In the genomic region with DNA sequence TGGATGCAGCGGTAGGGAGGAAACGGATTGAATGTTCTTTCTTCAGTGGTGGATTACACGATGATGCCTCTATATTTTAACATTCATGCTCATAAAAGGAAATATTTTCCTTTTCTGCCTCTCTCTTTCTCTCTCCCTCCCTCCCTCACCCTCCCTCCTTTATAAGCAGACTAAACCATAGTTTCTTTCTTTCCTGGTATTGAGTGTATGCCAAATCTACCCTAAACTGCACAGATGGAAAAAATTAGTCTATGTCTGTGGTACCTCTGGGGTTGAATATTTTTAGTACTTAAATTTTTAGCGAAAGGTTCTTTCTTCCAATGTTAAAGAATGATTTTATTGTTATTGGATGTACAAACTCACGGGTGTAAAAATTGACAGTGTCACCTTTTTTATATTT, we compare ENCODE assay signal across 30 mouse cellular contexts. TPM values are rescaled to one million over a fixed set of nuclear protein-coding genes. Genes with fewer than 3 reads are reported as not detected.
DNase-seq lines count a peak whose midpoint lies in the region; ATAC-seq and TF ChIP-seq lines count a peak whose summit lies in the region.
"Had no signal": no experiment of that assay in that cellular context is flagged by ENCODE, and none has a peak within 500 bp of the region (broad histone marks: within the 10 kb centered on the region; RNA-seq: fewer than 3 reads in every experiment).

No protein-coding gene starts in this region.

- no peaks in the 10 kb centered on the region for H3K27me3 ChIP-seq in embryonic facial prominence, embryonic 11.5 days (ENCODE audit: control insufficient read depth, insufficient read depth, low read length)
- H3K27me3 ChIP-seq in embryonic facial prominence, embryonic 10.5 days (replicated peaks; ENCODE audit: low read depth, poor library complexity, severe bottlenecking), result no peaks in the 10 kb centered on the region
- no peaks in the 10 kb centered on the region for H3K27me3 ChIP-seq in myocyte (ENCODE audit: control insufficient read depth, insufficient read depth, insufficient read length)
- no peaks in the 10 kb centered on the region for H3K27me3 ChIP-seq in midbrain, embryonic 14.5 days (ENCODE audit: control insufficient read depth, insufficient read depth, low read length)
- H3K27me3 ChIP-seq: embryonic facial prominence, embryonic 15.5 days; forebrain, embryonic 13.5 days; heart, embryonic 13.5 days had no signal

- no peak for TF ChIP-seq CTCF in embryonic fibroblast, embryonic 13.5 days (IDR thresholded peaks at IDR 0.05; ENCODE audit: borderline replicate concordance, insufficient read depth, low read length)

- ATAC-seq in embryonic facial prominence, embryonic 11.5 days (replicated peaks; ENCODE audit: insufficient number of reproducible peaks, low FRiP score, low TSS enrichment, low read depth), result no peak
- ATAC-seq in midbrain, embryonic 14.5 days (ENCODE audit: low FRiP score, low TSS enrichment), result no peak
- ATAC-seq: forebrain, embryonic 13.5 days; forebrain, embryonic 16.5 days; hindbrain, postnatal 0 days; inflammation-experienced regulatory T-cells, adult 6 months; intestine, embryonic 16.5 days had no signal

- no peak for TF ChIP-seq POLR2A in embryonic fibroblast, embryonic 13.5 days (IDR thresholded peaks at IDR 0.05; ENCODE audit: low read depth, low read length)
- no peak for TF ChIP-seq POLR2A in myocyte (IDR thresholded peaks at IDR 0.05; ENCODE audit: insufficient read length, low read depth)

- 64% methylated on average over 5 of the region's 5 CpGs for WGBS in embryonic facial prominence, embryonic 11.5 days
- WGBS in embryonic facial prominence, embryonic 10.5 days, result 78% methylated on average over 5 of the region's 5 CpGs
- WGBS in midbrain, embryonic 14.5 days, result 93% methylated on average over 5 of the region's 5 CpGs

- H3K4me2 ChIP-seq in embryonic facial prominence, embryonic 11.5 days (ENCODE audit: low read depth, low read length), result no peak overlapping the region
- peak overlapping the region; percentile 27 for H3K4me2 ChIP-seq in myocyte (ENCODE audit: low read depth)
- no peak overlapping the region for H3K4me2 ChIP-seq in midbrain, embryonic 14.5 days (ENCODE audit: low read length)
- H3K4me2 ChIP-seq: embryonic facial prominence, embryonic 15.5 days; forebrain, embryonic 13.5 days; heart, embryonic 13.5 days; hindbrain, embryonic 14.5 days had no signal

- H3K4me3 ChIP-seq in embryonic facial prominence, embryonic 11.5 days (ENCODE audit: low read depth, low read length), result no peak overlapping the region
- no peak overlapping the region for H3K4me3 ChIP-seq in embryonic facial prominence, embryonic 10.5 days
- no peak overlapping the region for H3K4me3 ChIP-seq in embryonic fibroblast, embryonic 13.5 days (ENCODE audit: insufficient read depth, low read length)
- H3K4me3 ChIP-seq in myocyte, result no peak overlapping the region
- no peak overlapping the region for H3K4me3 ChIP-seq in midbrain, embryonic 14.5 days (replicated peaks; ENCODE audit: low read depth, low read length)
- H3K4me3 ChIP-seq: embryonic facial prominence, embryonic 15.5 days; erythroblast, embryonic 14.5 days; forebrain, embryonic 13.5 days; gastrocnemius, adult 2 months; heart, embryonic 13.5 days had no signal

- no peaks in the 10 kb centered on the region for H3K9me3 ChIP-seq in embryonic facial prominence, embryonic 11.5 days (replicated peaks; ENCODE audit: control insufficient read depth, low read length)
- H3K9me3 ChIP-seq in embryonic facial prominence, embryonic 10.5 days, result no peaks in the 10 kb centered on the region
- H3K9me3 ChIP-seq in midbrain, embryonic 14.5 days (ENCODE audit: control insufficient read depth, low read length), result no peaks in the 10 kb centered on the region
- H3K9me3 ChIP-seq: embryonic facial prominence, embryonic 15.5 days; forebrain, embryonic 13.5 days; heart, embryonic 13.5 days had no signal

- DNase-seq in embryonic facial prominence, embryonic 11.5 days (ENCODE audit: low spot score), result peak; percentile 29
- no peak for DNase-seq in embryonic facial prominence, embryonic 10.5 days (ENCODE audit: low spot score)
- DNase-seq in NIH3T3 (ENCODE audit: low read depth), result peak; percentile 68
- DNase-seq in midbrain, embryonic 14.5 days, result no peak
- DNase-seq in frontal cortex, postnatal 14 days (ENCODE audit: low spot score in 2 of 2), result no peak
- no peak for DNase-seq in kidney, postnatal 4 days
- DNase-seq: adrenal gland, postnatal 10 days; adrenal gland, postnatal 36 days; B cell, adult 2 months; cerebellum, adult 18-20 months; cerebellum, adult 9-10 months; cerebellum, postnatal 14 days; gastrocnemius, adult 2 months; gastrocnemius, postnatal 14 days; heart, postnatal 14 days; heart, postnatal 4 days had no signal

- no peak overlapping the region for H3K27ac ChIP-seq in embryonic facial prominence, embryonic 11.5 days (replicated peaks; ENCODE audit: low read depth, low read length)
- no peak overlapping the region for H3K27ac ChIP-seq in embryonic facial prominence, embryonic 10.5 days (replicated peaks)
- peak overlapping the region; percentile 59; the same call in 1 of the 2 replicates for H3K27ac ChIP-seq in embryonic fibroblast, embryonic 13.5 days (ENCODE audit: insufficient read depth, low read length)
- no peak overlapping the region for H3K27ac ChIP-seq in midbrain, embryonic 14.5 days (replicated peaks; ENCODE audit: low read depth, low read length)
- H3K27ac ChIP-seq: forebrain, embryonic 13.5 days; gastrocnemius, adult 2 months; hindbrain, embryonic 14.5 days; hindbrain, postnatal 0 days had no signal

- H3K79me2 ChIP-seq in myocyte (ENCODE audit: control insufficient read depth, insufficient read depth), result no peaks in the 10 kb centered on the region

- H3K4me1 ChIP-seq in embryonic facial prominence, embryonic 11.5 days (ENCODE audit: control insufficient read depth, insufficient read depth, low read length), result no peaks in the 10 kb centered on the region
- H3K4me1 ChIP-seq in embryonic facial prominence, embryonic 10.5 days, result peaks cover 13% of the 10 kb centered on the region
- peaks cover 2% of the 10 kb centered on the region; the same call in 1 of the 2 replicates for H3K4me1 ChIP-seq in embryonic fibroblast, embryonic 13.5 days (ENCODE audit: control insufficient read depth, insufficient read depth, low read length)
- 0 out of 2 replicates have a peak, but pooled peaks cover 4% of the 10 kb centered on the region for H3K4me1 ChIP-seq in midbrain, embryonic 14.5 days (ENCODE audit: control insufficient read depth, insufficient read depth, low read length)
- H3K4me1 ChIP-seq: embryonic facial prominence, embryonic 15.5 days; forebrain, embryonic 13.5 days had no signal

- H3K36me3 ChIP-seq in embryonic facial prominence, embryonic 11.5 days (replicated peaks; ENCODE audit: control insufficient read depth, insufficient read depth, low read depth, low read length), result no peaks in the 10 kb centered on the region
- H3K36me3 ChIP-seq in embryonic facial prominence, embryonic 10.5 days (replicated peaks), result peaks cover 25% of the 10 kb centered on the region
- no peaks in the 10 kb centered on the region for H3K36me3 ChIP-seq in myocyte (ENCODE audit: control insufficient read depth, insufficient read depth)
- no peaks in the 10 kb centered on the region for H3K36me3 ChIP-seq in midbrain, embryonic 14.5 days (ENCODE audit: control insufficient read depth, insufficient read depth, low read length)
- H3K36me3 ChIP-seq: embryonic facial prominence, embryonic 15.5 days had no signal

- no peak overlapping the region for H3ac ChIP-seq in myocyte (ENCODE audit: control insufficient read depth, insufficient read length)

- no peak overlapping the region for H3K9ac ChIP-seq in embryonic facial prominence, embryonic 11.5 days (replicated peaks; ENCODE audit: low read length)
- H3K9ac ChIP-seq in midbrain, embryonic 14.5 days (replicated peaks; ENCODE audit: low read length), result no peak overlapping the region
- H3K9ac ChIP-seq: embryonic facial prominence, embryonic 15.5 days; forebrain, embryonic 13.5 days; heart, embryonic 13.5 days; hindbrain, embryonic 14.5 days had no signal

TF ChIP-seq in myocyte, 11 proteins besides CTCF, POLR2A, EP300 and RAD21 (continues in another document):
- TF ChIP-seq TCF3 (IDR thresholded peaks at IDR 0.05; ENCODE audit: insufficient read length, low read depth) (no peak), E2F4 (IDR thresholded peaks at IDR 0.05; ENCODE audit: insufficient read depth) (no peak), POLR2AphosphoS2 (IDR thresholded peaks at IDR 0.05; ENCODE audit: insufficient read length, low read depth) (no peak), SRF (IDR thresholded peaks at IDR 0.05; ENCODE audit: control insufficient read depth, insufficient read length, low read depth) (no peak), MYOG (IDR thresholded peaks at IDR 0.05; ENCODE audit: control insufficient read depth in 1 of 3, insufficient read depth in 1 of 3, insufficient read length in 2 of 3, low read depth in 2 of 3) (no peak), CEBPB (IDR thresholded peaks at IDR 0.05; ENCODE audit: insufficient read depth, poor library complexity, severe bottlenecking) (no peak), MYOD1 (IDR thresholded peaks at IDR 0.05; ENCODE audit: control insufficient read depth in 1 of 3, insufficient read length in 2 of 3, low read depth in 2 of 3) (no peak)

RNA-seq across cellular contexts. Expression of a gene that starts 14.2 kb away (rescaled TPM):
- 4.1 and 5.1 TPM in 2 replicates for polyA plus RNA-seq in embryonic facial prominence, embryonic 11.5 days (2014; fragmentation: Nextera tagmentation; extraction: Ambion mirVana)
- 4.1 and 4.3 TPM in 2 replicates for polyA plus RNA-seq in embryonic facial prominence, embryonic 10.5 days (2016; fragmentation: Nextera tagmentation; extraction: Ambion mirVana)
- 1.8 and 2.3 TPM in 2 replicates for polyA plus RNA-seq in embryonic fibroblast, embryonic 13.5 days (2011; ENCODE audit: insufficient read length, low read depth, missing spikeins)
- 1.9 TPM for polyA plus RNA-seq in myocyte (2012; fragmentation: generic; extraction: Trizol)
- polyA plus RNA-seq in midbrain, embryonic 14.5 days (2014; fragmentation: Nextera tagmentation; extraction: Ambion mirVana), result 1.4 and 1.8 TPM in 2 replicates

RNA-seq across cellular contexts. Expression of a gene that starts 14.8 kb away (rescaled TPM):
- polyA plus RNA-seq in embryonic facial prominence, embryonic 11.5 days (2014; fragmentation: Nextera tagmentation; extraction: Ambion mirVana), result 14.0 and 14.6 TPM in 2 replicates
- 17.5 TPM in 2 replicates for polyA plus RNA-seq in embryonic facial prominence, embryonic 10.5 days (2016; fragmentation: Nextera tagmentation; extraction: Ambion mirVana)
- 52.8 and 66.6 TPM in 2 replicates for polyA plus RNA-seq in embryonic fibroblast, embryonic 13.5 days (2011; ENCODE audit: insufficient read length, low read depth, missing spikeins)
- polyA plus RNA-seq in myocyte (2012; fragmentation: generic; extraction: Trizol), result 19.1 TPM
- polyA plus RNA-seq in midbrain, embryonic 14.5 days (2014; fragmentation: Nextera tagmentation; extraction: Ambion mirVana), result 28.6 and 30.8 TPM in 2 replicates

RNA-seq across cellular contexts. Expression of a gene that starts 57.1 kb away (rescaled TPM):
- polyA plus RNA-seq in embryonic facial prominence, embryonic 11.5 days (2014; fragmentation: Nextera tagmentation; extraction: Ambion mirVana), result not detected in 2 replicates
- 0.08 TPM in 1 of 2 replicates, not detected in the other for polyA plus RNA-seq in embryonic facial prominence, embryonic 10.5 days (2016; fragmentation: Nextera tagmentation; extraction: Ambion mirVana)
- polyA plus RNA-seq in embryonic fibroblast, embryonic 13.5 days (2011; ENCODE audit: insufficient read length, low read depth, missing spikeins), result not detected in 2 replicates
- not detected for polyA plus RNA-seq in myocyte (2012; fragmentation: generic; extraction: Trizol)
- not detected in 2 replicates for polyA plus RNA-seq in midbrain, embryonic 14.5 days (2014; fragmentation: Nextera tagmentation; extraction: Ambion mirVana)
- polyA plus RNA-seq: embryonic facial prominence, embryonic 15.5 days; erythroblast, embryonic 14.5 days; forebrain, embryonic 13.5 days; forebrain, embryonic 16.5 days; gonadal fat pad, adult 2 months; heart, embryonic 13.5 days; heart, embryonic 16.5 days; hindbrain, embryonic 11.5 days; hindbrain, embryonic 14.5 days; hindbrain, postnatal 0 days; inflammation-experienced regulatory T-cells, adult 6 months had no signal

Comparison
In these comparisons a context has a peak if more than half of its experiments do, and no peak if none do; other contexts are left out.
1. DNase-seq: peak in embryonic facial prominence, embryonic 11.5 days (single experiment) and NIH3T3 (single experiment); none in embryonic facial prominence, embryonic 10.5 days (single experiment), midbrain, embryonic 14.5 days (single experiment), frontal cortex, postnatal 14 days (0 of 2) and kidney, postnatal 4 days (0 of 2).